Mouse (Mus musculus) layer of hippocampus, adult 9-11 months (tissue): ENCODE measurements around the gene Agfg1.
A peak's percentile ranks its signal among the peaks of the same experiment; 100 is the strongest.

Source experiments
- DNase-seq: peaks from one replicate; pipeline ENCODE4 v3.0.0; 2022

The Agfg1 gene

GRCm38 (mm10) chr1:82839296-82839613 lies at the start of gene Agfg1:
Gene Agfg1 (plus strand): TSS chr1:82839483.
- DNase-seq = peak; percentile 87

GRCm38 (mm10) chr1:82791105-82791504 lies 48.2 kb upstream of the Agfg1 start:
- DNase-seq = no peak

DNA sequence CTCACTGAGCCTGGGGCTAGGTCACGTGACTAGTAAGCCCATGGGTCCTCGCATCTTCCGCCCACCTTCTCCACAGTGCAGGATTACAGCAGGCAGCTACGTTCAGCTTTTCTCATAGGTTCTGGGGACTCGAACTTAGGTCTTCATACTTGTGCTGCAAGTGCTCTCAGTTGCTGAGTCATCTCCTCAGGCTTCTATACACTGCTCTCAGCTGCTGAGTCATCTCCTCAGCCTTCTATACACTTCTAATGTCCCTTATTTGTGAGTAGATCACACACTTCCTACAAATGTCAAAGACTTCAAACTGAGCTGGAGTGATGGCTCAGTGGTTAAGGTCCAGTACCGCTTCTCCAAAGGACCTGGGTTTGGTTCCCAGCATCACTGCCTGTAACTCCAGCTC lies 47.0 kb upstream of the Agfg1 start:
- DNase-seq = no peak

GRCm38 (mm10) chr1:82793110-82793509 lies 46.2 kb upstream of the Agfg1 start:
- DNase-seq = no peak

DNA sequence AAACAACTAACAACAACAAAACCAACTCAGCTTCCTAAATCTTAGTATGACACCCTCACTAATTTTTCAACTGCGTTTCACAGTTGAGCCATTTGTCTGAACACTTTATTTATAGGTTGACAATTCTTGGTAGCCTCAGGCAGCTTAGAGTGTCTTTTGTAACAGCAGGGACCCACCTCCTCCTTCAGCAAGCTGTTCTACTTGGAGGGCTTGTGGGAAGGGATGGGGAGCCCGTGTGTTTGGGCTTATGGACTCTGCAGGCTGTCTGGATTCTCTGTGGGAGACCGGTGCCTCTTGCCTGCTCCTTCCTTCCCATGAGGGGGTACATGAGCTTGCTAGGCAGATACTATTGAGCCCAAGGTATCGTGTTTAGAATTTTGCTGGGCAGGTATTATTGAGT lies 45.3 kb upstream of the Agfg1 start:
- DNase-seq = peak; percentile 69

GRCm38 (mm10) chr1:82795211-82795610 lies 44.1 kb upstream of the Agfg1 start:
- no peak for DNase-seq

DNA sequence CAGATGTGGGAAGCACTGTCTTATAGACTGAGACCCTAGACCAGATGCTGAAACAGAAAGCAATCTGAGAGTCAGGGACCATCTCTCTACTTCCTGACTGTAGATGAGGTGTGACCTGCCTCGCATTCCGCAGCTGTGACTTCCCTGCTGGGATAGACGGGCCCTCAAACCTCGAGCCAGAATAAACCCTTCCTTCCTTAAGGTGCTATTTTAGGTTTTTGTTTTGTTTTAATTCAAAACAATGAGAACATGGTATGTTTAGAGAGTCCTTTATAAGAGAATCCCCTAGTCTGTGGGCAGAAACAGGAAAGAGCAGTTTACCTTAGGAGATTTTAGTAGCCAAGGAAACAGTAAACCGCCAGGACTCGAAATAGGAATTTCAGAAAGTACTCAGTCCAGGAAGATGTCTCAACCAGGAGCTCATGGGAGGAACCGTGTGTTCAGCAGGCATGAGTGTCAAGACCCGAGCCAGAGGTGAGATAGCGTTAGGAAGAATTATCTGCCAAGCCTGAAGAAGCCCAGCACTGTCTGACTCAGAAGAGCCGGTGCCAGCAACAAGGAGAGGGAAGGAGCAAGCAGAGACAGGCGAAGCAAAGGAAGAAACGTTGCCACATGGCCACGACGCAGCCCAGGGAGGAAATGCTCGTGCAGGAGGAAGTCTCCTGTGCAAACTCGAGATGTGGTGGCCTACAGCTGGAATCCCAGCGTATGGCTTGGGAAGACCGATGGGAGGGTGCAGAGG lies 43.4 kb upstream of the Agfg1 start:
- no peak for DNase-seq

GRCm38 (mm10) chr1:82797088-82797487 lies 42.2 kb upstream of the Agfg1 start:
- DNase-seq = no peak

DNA sequence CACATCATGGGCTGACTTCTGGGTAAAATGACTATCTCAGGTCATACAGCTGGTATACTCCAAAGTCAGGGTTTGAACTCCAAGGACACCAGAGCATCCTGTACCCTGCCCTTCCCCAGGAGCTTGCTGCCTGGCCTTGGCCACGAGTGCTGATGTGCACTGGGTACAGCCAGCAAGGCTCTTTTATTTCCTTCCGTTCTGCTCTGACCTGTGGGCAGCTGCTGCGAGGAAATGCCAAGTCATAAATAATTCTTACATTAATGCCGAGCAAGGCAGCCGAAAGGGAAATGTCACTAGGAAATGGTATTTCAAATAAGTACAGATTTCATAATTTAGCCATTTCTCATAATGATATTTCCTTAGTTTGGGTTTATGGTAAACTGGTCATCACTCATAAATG lies 41.0 kb upstream of the Agfg1 start:
- no peak for DNase-seq

GRCm38 (mm10) chr1:82798922-82799321 lies 40.4 kb upstream of the Agfg1 start:
- peak; percentile 36 for DNase-seq

- DNase-seq = no peak
These were observed 38.0 kb upstream of the Agfg1 start for GRCm38 (mm10) chr1:82801105-82801783.

GRCm38 (mm10) chr1:82803608-82804007 lies 35.7 kb upstream of the Agfg1 start:
- DNase-seq = no peak

DNA sequence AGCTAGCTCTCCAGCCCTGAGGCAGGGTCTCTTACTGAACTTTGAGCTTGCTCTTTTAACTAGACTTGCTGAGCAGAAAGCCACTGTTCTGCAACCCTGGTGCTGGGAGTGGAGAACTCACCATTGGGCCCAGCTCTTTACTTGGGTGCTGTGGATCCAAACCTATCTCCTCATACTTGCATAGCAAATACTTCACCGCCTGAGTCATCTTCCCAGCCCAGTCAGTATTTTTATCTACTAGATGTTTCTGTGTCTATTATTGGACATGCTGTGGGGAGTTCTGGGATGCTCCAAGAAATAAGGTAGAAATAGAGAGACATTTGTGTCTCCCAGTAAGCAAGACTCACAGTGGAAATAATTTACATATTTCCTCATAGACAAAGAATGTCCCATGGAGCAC lies 35.2 kb upstream of the Agfg1 start:
- DNase-seq = no peak

DNA sequence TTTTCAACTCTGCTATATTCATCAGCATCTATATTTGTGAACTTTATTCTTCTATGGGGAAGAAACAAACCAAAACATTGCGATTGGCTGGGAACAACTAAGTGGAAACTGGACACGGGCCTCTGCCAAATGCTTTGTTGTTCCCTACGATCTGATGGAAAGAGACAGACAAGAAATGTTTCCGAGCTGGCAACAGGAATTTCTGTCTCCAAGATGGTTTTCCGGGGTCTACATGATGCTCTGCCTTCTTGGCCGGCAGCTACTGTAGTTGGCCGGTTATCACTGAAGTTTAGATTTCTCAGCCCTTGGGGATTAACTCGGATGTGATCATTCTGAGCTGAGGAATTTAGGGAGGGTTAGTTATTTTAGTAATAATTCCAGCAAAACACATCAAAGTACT lies 32.9 kb upstream of the Agfg1 start:
- no peak for DNase-seq

DNA sequence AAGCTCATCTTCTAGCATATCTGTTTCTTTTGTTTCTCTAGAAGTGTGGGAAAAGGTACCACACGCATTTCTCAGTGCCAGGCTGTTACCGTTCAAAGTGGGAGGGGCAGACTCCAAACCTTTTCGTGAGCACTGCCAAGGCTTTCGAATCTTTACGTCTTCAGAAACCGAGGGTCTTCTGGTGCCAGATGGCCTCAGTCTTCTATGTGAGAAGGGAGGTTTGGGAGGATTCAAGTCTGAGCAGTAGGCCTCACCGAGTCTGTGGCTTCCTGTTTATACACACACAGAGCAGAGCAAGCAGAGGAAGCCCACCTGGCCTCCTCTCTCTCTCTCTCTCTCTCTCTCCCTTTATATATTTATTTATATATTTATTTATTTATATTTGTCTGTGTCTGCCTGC lies 32.1 kb upstream of the Agfg1 start:
- no peak for DNase-seq

GRCm38 (mm10) chr1:82808564-82808963 lies 30.7 kb upstream of the Agfg1 start:
- DNase-seq = no peak

DNA sequence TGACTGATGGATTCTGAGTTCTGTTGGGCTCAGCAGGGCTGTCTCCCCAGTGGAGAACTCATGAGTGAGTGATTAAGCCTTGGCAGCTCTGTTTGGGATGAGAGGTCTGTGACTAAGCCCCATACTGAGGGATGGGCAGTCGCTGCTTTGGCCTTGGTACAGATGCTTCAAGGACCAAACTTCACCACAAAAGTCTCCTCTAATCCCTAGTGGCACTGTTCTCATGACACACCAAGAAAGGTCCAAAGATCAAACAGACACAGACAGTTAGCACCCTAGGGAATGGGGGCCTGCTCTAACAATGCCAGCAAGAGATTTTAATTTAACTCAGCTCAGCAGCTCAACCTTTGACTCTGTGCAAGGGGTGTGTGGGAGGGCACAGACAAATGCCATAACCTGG lies 27.5 kb upstream of the Agfg1 start:
- no peak for DNase-seq

DNA sequence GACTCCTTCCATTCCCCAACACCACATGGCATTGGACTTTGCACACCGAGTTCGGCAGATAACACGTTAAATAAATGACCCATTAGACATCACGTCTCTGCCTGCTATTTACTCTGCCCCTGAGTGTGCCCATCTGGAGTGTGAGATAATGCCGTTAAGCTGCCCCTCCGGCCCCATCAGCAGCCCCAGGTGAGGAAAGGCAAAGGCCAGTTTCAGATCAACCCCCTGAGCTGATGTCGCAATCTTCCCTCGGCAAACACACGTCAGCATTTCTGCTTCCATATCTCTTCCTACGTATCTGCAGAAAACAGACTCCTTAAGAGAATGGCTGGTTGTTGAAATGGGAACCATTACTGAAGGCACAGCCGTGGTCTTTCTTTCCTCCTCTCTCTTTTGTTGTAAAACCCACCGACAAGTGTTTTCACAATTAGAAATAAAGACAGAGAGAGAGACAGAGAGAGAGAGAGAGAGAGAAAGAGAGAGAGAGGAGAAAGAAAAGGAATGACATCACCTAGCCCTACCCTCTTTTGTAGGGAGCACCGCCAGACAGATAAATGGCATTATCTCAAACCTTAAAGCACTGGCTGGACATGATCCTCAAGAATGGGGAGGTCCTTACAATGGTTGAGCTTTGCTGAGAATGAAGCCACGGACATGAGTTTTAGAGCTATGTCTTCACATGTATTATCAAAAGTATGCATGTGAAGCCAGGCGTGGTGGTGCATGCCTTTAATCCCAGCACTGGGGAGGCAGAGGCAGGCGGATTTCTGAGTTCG lies 23.2 kb upstream of the Agfg1 start:
- DNase-seq = no peak

GRCm38 (mm10) chr1:82819366-82819765 lies 19.9 kb upstream of the Agfg1 start:
- DNase-seq = no peak

- DNase-seq = no peak
These were observed 19.1 kb upstream of the Agfg1 start for GRCm38 (mm10) chr1:82820179-82820578.

GRCm38 (mm10) chr1:82820626-82821186 lies 18.6 kb upstream of the Agfg1 start:
- DNase-seq = no peak

- DNase-seq = no peak
These were observed 17.4 kb upstream of the Agfg1 start for GRCm38 (mm10) chr1:82821846-82822245.

- no peak for DNase-seq
These were observed 15.1 kb upstream of the Agfg1 start for GRCm38 (mm10) chr1:82824147-82824546.

DNA sequence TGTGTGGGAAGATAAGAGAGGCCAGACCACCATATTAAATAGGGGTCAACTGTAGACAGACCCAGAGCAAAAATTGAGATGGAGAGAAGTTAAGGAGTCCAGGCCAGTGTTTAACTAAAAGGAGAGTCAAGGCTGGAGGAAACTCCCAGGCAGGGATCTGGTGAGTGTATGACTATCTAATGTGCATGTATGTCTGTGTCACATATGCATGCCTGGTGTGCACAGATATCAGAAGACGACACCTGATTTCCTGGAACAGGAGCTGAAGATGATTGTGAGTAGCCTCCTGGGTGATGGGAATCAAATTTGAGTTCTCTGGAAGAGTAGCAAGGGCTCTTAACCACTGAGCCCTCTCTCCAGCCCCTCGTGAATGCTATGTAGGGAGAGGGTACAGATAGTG lies 14.0 kb upstream of the Agfg1 start:
- DNase-seq = no peak
